In genomic region chr6:24585431-24586310, GRCm38 (mm10) we compare ENCODE assay signal across 16 mouse cellular contexts. TPM values are rescaled to one million over a fixed set of nuclear protein-coding genes. Genes with fewer than 3 reads are reported as not detected.
DNase-seq lines count a peak whose midpoint lies in the region; ATAC-seq lines count a peak whose summit lies in the region.
"Had no signal": no experiment of that assay in that cellular context is flagged by ENCODE, and none has a peak within 500 bp of the region (broad histone marks: within the 10 kb centered on the region; RNA-seq: fewer than 3 reads in every experiment).

No protein-coding gene starts in this region.

- no peaks in the 10 kb centered on the region for H3K9me3 ChIP-seq in heart, embryonic 13.5 days
- H3K9me3 ChIP-seq: neural tube, embryonic 12.5 days had no signal

- H3K4me2 ChIP-seq in heart, embryonic 13.5 days, result peak overlapping the region; percentile 24
- H3K4me2 ChIP-seq: neural tube, embryonic 12.5 days had no signal

- H3K36me3 ChIP-seq in heart, embryonic 13.5 days, result no peaks in the 10 kb centered on the region
- H3K36me3 ChIP-seq: neural tube, embryonic 12.5 days had no signal

- peaks cover 41% of the 10 kb centered on the region for H3K4me1 ChIP-seq in heart, embryonic 13.5 days
- H3K4me1 ChIP-seq: neural tube, embryonic 12.5 days had no signal

- no peak for ATAC-seq in heart, embryonic 13.5 days (ENCODE audit: extremely low read depth, insufficient number of reproducible peaks, low FRiP score, low TSS enrichment)
- no peak for ATAC-seq in inflammation-experienced regulatory T-cells, adult 6 months
- ATAC-seq: CD4-positive, CD25-positive, alpha-beta regulatory T cell, adult 4 months had no signal

- no peak overlapping the region; the same call in 1 of the 2 replicates for H3K9ac ChIP-seq in heart, embryonic 13.5 days
- H3K9ac ChIP-seq: neural tube, embryonic 12.5 days had no signal

- no peak overlapping the region for H3K4me3 ChIP-seq in heart, embryonic 13.5 days
- H3K4me3 ChIP-seq: neural tube, embryonic 12.5 days had no signal

- WGBS in heart, embryonic 13.5 days, result 21% methylated on average over 10 of the region's 10 CpGs

- DNase-seq in heart, adult 18-20 months, result peak; percentile 23 to 66
- DNase-seq in heart, adult 8-10 months (ENCODE audit: low spot score), result no peak
- DNase-seq in lung, postnatal 10 days, result peak; percentile 26
- DNase-seq in lung, postnatal 14 days, result no peak
- DNase-seq in kidney, postnatal 4 days, result peak; percentile 19 to 46
- no peak for DNase-seq in natural killer cell, adult 2 months (ENCODE audit: low spot score in 2 of 2)
- DNase-seq: cerebellum, postnatal 14 days; gastrocnemius, postnatal 14 days had no signal

- H3K27ac ChIP-seq in heart, embryonic 13.5 days (replicated peaks), result peak overlapping the region; percentile 91
- H3K27ac ChIP-seq: neural tube, embryonic 12.5 days had no signal

- no peaks in the 10 kb centered on the region for H3K27me3 ChIP-seq in heart, embryonic 13.5 days (replicated peaks)
- H3K27me3 ChIP-seq: neural tube, embryonic 12.5 days had no signal

RNA-seq across cellular contexts. Expression of gene Lmod2, which starts 11.9 kb away (rescaled TPM):
- 100 to 1,000 TPM; 861 to 872 TPM for total RNA-seq in heart, adult 18-20 months (2021)
- 100 to 1,000 TPM; 758 to 914 (median 862) TPM for total RNA-seq in heart, adult 8-10 months (2022)
- polyA plus RNA-seq in heart, embryonic 13.5 days (2015; fragmentation: Nextera tagmentation; extraction: Ambion mirVana), result 42.8 and 46.8 TPM in 2 replicates
- not detected for polyA plus RNA-seq in inflammation-experienced regulatory T-cells, adult 6 months (2017; shearing (Covaris generic))
- total RNA-seq: megakaryocyte progenitor cell, adult 5-6 weeks had no signal
- polyA plus RNA-seq: CD4-positive, CD25-positive, alpha-beta regulatory T cell, adult 4 months; large intestine, adult 2 months; limb, embryonic 11.5 days; neural tube, embryonic 12.5 days; testis, adult 2 months had no signal

RNA-seq across cellular contexts. Expression of gene Asb15, which starts 57.7 kb away (rescaled TPM):
- 10 to 100 TPM; 62.3 to 70.5 TPM for total RNA-seq in heart, adult 18-20 months (2021)
- 10 to 100 TPM; 54.3 to 71.9 (median 65.6) TPM for total RNA-seq in heart, adult 8-10 months (2022)
- 0.14 and 0.16 TPM in 2 replicates for polyA plus RNA-seq in heart, embryonic 13.5 days (2015; fragmentation: Nextera tagmentation; extraction: Ambion mirVana)
- not detected for polyA plus RNA-seq in inflammation-experienced regulatory T-cells, adult 6 months (2017; shearing (Covaris generic))
- total RNA-seq: megakaryocyte progenitor cell, adult 5-6 weeks had no signal
- polyA plus RNA-seq: CD4-positive, CD25-positive, alpha-beta regulatory T cell, adult 4 months; large intestine, adult 2 months; limb, embryonic 11.5 days; neural tube, embryonic 12.5 days had no signal

RNA-seq across cellular contexts. Expression of gene Ndufa5, which starts 57.9 kb away (rescaled TPM):
- 1,000 to 10,000 TPM; 1,622 to 1,793 TPM for total RNA-seq in heart, adult 18-20 months (2021)
- 1,000 to 10,000 TPM; 1,425 to 1,947 (median 1,659) TPM for total RNA-seq in heart, adult 8-10 months (2022)
- polyA plus RNA-seq in heart, embryonic 13.5 days (2015; fragmentation: Nextera tagmentation; extraction: Ambion mirVana), result 619 and 704 TPM in 2 replicates
- 100 to 1,000 TPM; 174 to 219 (median 181) TPM for polyA plus RNA-seq in inflammation-experienced regulatory T-cells, adult 6 months (2017; shearing (Covaris generic))

Comparison
In these comparisons a context has a peak if more than half of its experiments do, and no peak if none do; other contexts are left out.
1. DNase-seq: peak in heart, adult 18-20 months (2 of 2), lung, postnatal 10 days (single experiment) and kidney, postnatal 4 days (2 of 2); none in heart, adult 8-10 months (single experiment), lung, postnatal 14 days (single experiment) and natural killer cell, adult 2 months (0 of 2).